Mouse (Mus musculus) stomach, postnatal 0 days (tissue): ENCODE measurements around the gene Drg1.
"Not testable (repeated sequence)": the region's sequence is repeated elsewhere in the genome, so short reads cannot be mapped to it uniquely, and the experiment has no call there.

Experiments used
- CTCF ChIP-seq: IDR thresholded peaks from 2 replicates; pipeline ENCODE4 v1.5.1; 2016; ENCODE audit warnings: antibody characterized with exemption, low read depth, mild to moderate bottlenecking, moderate library complexity
- EP300 ChIP-seq: optimal IDR thresholded peaks from 2 replicates; pipeline ENCODE3; 2016; ENCODE audit warnings: antibody characterized with exemption

DNA sequence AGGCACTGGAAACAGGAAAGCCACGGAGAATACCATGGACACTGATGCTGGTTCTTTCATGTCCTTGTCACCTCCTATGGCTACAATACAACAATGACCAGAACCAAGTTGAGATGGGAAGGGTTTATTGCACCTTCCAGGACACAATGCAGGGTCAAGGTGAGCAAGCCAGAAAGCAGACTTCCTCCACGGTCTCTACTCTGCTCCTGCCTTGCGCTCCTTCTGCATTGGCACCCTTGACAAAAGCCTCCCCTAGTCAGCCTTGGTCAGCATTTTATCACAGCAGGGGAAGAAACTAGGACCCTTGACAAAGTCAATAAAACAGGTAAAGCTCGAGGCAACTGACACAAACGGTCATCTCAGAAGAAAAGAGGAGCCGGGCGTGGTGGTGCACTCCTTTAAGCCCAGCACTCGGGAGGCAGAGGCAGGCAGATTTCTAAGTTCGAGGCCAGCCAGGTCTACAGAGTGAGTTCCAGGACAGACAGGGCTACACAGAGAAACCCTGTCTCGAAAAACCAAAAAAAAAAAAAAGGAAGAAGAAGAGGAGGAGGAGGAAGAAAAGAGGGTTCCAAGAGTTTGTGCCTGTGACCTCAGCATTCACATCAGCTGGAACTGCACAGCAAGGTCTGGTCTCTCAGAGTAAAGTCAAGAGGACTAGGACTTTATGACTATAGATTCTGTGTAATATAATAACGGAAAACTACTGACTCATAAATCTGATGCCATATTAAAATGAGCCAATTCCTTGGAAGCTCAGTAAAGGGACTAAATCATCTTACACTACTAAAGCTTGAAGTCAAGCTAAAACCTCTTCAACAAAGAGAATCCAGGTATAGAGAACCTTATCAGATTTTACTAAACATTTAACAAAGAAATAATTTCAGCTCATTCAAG lies 92.5 kb downstream of the Drg1 start:
- TF ChIP-seq CTCF, EP300: not testable (repeated sequence)
